Mouse (Mus musculus): ENCODE measurements around the gene Pibf1.

The Pibf1 gene

DNA sequence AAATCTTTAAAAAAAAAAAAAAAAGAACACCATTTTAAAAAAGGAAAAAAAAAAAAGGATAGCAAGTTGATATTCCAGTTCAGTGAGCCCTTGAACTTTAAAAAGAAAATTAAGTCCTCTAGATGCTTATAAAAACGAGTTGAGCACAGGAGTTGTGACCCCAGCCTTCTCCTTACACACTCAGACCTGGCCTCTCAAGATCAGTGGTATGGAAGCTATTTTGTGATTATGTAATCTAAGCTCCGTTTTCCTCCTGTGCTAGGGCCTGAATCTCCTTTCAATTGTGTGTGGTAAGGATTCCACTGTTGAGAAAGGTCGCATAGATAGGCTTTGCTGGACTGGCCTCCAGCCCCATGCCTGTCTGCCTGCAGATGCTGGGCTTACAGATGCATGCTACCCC, 145.3 kb downstream of the Pibf1 start:
- in situ Hi-C loops (cut with MboI; ENCODE audit: low sequenced_read_pairs) = no loop called here

DNA sequence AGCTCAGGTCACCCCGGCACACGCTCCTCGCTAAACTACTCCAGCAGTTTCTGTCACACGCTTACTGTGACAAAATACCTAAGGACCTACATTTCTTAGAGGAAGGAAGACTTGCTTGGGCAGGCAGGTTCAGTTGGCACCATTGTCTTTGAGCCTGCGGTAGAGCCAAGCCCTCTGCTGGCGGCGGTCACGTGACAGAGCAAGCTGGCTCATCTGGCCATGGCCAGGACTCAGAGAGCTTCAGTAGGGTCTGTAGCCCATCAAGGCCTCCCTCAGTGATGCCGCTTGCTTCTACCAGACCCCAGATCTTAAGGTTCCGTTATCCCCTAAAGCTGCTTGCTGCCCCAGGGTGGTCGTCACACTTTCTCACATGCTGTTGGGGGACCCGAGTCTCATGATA, 162.8 kb downstream of the Pibf1 start:
- in situ Hi-C loops (cut with MboI; ENCODE audit: low sequenced_read_pairs) = no loop called here

DNA sequence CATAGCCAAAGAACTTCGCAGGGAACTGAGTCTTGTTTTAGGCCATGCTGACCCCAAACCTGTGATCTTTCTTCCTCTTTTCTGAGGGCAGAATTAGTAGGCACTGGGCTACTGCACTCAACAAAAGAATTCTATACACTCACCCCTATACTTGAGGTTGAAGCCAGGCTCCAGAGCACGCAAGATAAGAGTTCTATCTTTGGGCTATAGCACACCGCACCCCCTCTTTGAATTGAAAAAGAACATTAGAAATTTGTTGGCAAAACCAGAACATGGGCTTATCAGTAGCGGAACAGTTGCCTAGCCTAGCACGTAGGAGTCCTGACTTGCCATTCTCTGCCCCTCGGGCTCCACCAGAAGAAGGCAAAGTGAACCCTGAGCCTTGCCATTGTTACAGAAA, 164.6 kb downstream of the Pibf1 start:
- in situ Hi-C loops (cut with MboI; ENCODE audit: low sequenced_read_pairs) = no loop called here

DNA sequence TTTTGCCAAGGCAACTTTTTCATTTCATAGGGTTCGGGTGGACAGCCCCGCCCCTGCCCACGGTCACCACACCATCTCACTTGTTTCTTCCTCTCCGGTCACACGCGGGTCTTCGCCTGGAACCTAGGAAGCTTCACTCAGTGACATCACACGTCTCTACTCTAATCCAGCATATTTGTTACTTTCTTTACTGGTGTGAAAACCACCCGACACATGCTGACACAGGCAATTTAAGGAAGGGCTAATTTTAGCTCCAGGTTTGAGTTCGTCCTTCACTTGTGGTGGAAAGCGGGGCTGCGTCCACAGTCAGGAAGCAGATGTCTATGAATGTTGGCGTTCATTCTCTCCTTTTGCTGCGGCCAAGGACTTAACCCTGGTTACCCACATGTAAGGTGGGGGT, 166.6 kb downstream of the Pibf1 start:
- in situ Hi-C loops (cut with MboI; ENCODE audit: low sequenced_read_pairs) = no loop called here

DNA sequence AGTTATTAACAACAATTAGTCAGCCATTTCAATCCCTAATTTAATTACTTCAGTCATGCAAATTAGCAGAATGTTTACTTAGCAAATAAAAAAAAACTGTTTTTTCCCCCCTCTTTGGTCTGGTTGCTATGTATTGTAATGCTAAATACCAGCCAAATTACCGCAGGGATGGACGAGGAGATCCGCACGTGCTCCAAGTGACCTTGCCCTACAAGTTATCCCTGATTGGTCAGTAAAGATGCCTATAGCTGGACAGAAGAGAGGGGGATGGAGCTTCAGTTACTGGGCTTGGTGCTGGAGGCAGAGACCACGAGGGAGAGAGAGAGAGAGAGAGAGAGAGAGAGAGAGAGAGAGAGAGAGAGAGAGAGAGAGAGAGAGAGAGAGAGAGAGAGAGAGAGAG, 167.5 kb downstream of the Pibf1 start:
- in situ Hi-C loops (cut with MboI; ENCODE audit: low sequenced_read_pairs) = no loop called here

DNA sequence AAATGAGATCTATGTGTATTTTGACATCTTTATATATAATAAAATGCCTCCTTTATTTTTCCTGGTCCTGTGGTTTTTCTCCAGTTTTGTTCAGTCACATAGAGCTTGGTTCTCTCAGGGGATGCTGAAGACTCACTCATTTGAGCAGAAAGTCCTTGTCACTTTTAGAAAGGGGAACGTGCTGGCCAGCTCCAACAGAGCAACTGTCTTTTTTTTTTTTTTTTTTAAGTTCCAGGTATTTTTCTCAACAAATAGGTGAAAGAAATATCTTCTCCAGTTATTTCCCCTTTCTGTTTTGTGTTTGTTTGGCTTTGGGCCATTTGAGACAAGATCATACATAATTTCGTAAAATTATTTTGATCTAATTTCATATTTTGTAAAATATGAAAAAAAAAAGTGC, 174.8 kb downstream of the Pibf1 start:
- in situ Hi-C loops (cut with MboI; ENCODE audit: low sequenced_read_pairs) = no loop called here

DNA sequence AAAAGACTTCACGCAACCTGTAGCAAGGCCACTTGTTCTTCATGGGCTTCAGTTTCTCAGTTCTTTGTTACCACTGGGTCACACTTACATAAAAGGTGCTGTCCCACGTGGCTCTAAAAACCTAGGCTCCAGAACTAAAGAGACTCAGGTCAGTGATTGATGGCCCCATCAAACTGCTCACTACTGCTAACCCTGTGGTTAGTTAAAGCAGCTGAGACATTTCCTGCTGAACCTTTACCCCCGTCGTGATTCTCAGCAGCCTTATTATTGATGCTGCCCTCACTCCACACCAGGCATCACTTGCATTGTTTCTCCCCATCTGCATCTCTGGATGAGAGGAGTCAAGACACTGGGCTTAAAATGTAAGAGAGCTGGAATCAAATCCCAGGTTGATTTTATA, 176.6 kb downstream of the Pibf1 start:
- in situ Hi-C loops (cut with MboI; ENCODE audit: low sequenced_read_pairs) = no loop called here

DNA sequence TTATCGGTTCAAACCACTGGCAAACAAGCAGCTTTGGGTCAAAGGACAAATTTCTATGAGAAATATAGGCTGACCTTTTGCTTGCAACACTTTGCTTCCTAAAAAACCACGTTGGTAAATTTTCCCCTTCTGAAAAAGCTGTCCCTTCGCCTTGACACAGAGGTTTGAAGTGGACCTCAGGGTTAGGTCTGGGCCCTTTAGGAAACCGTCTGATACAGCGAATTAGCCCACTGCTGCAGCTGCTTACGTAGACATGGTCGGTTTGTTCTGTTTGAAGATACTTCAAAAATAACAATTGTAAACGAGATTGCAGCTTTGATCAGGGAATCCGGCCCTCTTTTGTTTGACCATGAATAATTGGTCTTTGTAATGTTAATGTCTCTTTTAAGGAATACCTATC, 179.1 kb downstream of the Pibf1 start:
- in situ Hi-C loops (cut with MboI; ENCODE audit: low sequenced_read_pairs) = no loop called here

DNA sequence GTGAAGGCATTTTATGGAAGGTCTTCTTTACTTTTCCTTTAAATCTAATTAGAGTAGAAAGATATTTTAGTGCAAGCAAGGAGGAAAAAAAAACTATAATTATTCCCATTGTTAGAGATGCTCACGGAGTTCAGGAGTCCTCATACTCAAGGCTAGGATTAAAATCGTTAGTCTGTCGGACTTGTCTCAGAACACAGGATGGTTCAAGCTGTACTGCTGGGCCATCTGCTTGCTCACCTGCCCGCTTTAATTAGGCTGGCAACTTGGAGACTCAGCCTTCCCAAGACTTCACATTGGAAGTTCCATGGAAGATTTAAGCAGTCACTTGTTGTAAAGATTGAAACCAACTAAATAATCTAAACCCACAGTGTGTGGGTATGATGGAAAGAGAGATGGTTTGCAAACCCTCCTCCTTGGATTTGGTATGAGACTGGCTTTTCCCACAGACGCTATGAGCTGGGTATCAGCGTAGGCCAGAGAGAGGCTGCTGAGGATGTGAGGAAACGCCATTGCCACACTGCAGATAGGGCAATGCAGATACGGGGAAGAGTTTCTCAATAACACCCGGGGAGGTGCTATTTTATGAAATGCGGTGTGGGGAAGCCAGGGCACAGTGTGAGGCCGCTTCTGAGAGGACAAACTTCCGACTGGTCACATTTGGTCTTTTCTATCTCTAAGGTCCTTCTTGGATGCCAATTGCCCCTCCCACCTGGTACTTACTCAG, 179.7 kb downstream of the Pibf1 start:
- in situ Hi-C loops (cut with MboI; ENCODE audit: low sequenced_read_pairs) = no loop called here

DNA sequence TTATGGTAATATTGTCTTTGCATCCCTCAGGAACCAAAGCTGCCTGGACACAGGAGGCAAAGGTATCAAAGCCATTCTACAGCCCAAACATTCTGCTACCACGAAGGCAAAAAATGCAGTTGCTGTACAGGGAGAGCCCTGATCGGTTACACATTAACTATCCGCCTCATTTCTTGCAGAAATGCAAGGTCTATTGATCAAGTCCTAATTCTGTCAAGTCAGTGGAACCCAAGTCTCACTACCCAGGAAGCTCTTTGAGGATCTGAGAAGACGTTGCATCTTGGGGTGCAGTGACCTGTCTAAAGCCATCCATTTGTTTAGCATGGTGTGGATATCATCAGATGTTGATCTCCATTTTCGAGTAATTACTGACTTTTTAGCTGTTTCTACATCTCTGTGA, 181.2 kb downstream of the Pibf1 start:
- in situ Hi-C loops (cut with MboI; ENCODE audit: low sequenced_read_pairs) = no loop called here

DNA sequence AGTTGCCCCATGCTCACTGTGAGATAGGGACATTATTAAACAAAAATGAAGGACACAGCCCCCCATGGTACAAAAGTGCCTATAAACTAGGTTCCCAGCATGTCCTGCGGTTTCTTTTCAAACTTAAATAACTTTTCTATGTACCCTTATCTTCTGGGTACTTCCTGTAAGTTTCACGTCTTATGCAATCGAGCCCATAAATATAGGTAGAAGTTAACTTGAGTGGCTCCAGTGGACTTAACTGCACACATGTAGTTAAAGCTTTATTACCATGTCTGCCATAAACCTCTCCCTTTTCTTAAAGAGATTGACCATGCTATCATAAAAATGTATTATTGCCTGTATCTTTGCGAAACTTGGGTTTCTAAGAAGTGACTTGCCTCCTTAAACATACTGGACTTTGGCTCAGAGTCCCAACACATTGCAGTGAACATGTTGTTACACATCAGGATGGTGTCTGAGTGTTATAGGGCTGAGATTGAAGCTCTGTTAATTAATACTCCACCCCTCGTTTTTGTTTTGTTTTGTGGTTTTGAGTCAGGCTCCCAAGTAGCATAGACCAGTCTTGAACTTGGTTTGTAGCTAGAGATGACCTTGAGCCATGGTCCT, 181.7 kb downstream of the Pibf1 start:
- in situ Hi-C loops (cut with MboI; ENCODE audit: low sequenced_read_pairs) = no loop called here

DNA sequence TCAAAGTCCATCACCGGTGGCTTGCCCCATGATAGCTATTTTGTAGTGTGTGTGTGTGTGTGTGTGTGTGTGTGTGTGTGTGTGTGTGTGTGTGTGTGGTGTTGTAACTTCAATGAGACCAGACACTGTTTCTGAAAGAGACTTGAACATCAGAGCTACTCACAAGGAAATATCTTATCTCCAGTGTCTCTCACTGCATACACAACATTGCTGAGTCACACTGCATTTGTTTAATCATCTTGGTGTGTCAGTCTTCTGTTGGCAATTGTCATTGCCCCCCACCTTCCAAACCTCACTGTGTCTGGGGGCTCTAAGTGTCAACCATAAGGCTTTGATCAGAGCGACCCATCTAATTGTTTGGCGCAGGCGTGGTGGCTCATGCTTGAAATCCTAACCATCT, 186.3 kb downstream of the Pibf1 start:
- in situ Hi-C loops (cut with MboI; ENCODE audit: low sequenced_read_pairs) = no loop called here

DNA sequence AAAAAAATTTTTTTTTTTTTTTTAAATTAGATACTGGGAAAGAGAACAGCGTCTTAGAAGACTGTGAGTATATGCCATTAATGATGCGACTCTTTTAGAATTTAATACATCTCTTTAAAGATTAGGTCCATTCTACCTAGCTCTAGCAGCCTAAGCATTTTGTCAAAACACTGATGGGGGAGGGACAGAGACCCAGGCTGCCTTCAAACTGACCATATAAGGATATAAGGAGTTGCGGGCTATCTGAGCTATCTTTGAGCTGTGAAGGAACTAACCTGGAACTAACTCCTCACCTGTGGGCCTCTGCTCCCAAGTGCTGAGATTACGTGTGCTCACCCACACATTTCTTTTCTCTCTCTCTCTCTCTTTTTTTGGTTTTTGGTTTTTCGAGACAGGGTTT, 193.0 kb downstream of the Pibf1 start:
- in situ Hi-C loops (cut with MboI; ENCODE audit: low sequenced_read_pairs) = no loop called here

DNA sequence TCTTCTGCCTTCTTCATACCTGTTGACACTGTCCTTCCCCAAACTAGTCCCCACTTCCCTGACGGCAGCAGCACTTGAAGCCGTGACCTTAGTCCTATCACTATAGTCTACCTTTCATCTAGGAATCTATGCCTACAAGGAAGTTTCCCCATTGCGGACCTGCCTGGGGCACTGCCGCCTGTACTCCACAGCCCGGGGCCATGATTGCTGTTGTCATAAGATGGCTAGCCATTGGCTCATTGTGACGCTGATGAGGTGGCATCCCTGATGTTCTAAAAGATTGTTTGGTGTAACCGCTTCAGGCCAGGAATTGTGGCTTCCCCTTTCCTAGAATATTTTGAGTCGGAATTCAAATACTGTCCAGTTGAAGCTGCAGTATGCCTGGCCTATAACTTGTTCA, 195.2 kb downstream of the Pibf1 start:
- in situ Hi-C loops (cut with MboI; ENCODE audit: low sequenced_read_pairs) = no loop called here

DNA sequence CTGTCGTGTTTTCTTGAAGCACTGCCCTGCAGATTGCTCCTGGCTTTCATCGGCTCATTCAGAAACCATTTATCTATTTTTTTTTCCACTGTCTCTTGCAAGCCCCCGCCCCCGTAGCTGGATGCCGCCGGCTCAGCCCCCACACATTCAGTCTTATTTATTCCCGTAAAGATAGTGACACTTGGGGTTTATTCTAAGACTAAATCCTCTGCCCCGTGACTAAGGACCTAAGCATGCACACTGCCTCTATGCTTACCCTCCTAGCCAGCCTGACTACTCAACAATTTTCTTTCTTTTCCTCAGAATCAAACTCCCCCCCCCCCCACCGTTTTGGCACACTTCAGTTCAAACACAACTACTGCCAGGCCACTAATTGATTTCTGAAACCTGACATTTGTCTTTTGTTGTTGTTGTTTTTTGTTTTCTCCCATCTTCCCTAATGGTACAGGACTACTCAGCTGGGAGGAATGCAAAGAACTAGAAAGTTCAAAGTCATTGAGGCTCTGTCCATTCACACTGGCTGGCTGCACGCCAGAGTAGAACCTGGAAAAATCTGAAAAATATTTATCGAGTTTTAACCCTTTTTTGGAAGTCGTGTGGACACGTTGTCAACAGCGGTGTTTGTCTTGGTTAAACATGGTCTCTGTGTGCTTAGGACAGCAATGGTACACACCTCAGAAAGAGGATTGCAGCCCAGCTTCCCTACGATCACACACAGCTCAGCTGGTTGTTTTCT, 196.6 kb downstream of the Pibf1 start:
- in situ Hi-C loops (cut with MboI; ENCODE audit: low sequenced_read_pairs) = no loop called here

DNA sequence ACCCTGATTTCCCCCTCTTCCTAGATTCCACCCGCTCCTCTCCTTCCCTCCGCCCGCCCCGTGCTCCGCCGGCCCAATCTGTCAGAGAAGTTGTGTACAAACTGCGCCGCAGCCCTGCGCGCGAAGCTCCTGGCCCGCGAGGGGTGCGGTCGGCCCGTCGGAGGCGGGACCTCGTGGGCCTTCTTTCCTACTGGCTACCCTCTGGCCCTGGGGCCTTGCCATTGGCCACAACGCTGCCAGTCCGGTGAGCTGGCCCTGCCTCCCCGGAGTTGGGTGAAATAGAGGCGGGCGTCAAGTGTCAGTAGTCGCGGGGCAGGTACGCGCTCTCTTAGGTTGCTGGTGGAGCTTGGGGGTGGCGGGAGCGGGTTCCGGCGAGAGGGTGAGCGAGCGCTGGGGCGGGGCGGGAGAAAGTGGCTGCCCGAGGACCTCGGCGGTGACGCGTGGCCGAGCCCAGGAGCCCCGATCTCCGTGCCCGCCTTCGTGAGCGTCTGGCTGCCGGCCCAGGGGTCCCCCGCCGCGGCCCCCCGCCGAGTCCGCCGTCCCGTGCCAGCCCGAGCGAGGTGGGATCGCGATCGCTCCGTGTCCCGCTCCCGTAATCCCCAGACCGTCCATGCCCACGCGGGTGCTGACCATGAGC, 199.3 kb downstream of the Pibf1 start, which contains the start of gene Klf5:
Gene Klf5, plus strand, starts transcription at position 307 of the 637 bp plus-strand sequence.
- in situ Hi-C loops (cut with MboI; ENCODE audit: low sequenced_read_pairs) = no loop called here

DNA sequence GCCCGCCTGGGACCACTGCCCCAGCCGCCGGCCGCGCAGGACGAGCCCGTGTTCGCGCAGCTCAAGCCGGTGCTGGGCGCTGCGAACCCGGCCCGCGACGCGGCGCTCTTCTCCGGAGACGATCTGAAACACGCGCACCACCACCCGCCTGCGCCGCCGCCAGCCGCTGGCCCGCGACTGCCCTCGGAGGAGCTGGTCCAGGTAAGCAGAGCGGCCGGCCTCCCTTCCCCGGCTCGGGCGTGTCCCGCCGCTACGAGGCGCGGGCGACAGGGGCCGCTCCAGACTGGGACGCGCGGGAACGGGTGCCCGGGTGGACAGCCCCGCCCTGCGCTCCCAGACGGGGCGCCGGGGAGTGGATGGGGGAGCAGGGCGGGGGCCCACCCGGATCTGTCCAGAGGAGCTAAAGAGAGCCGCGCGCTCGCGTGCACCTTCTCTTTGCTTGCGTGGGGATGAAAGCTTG, 199.8 kb downstream of the Pibf1 start:
- in situ Hi-C loops (cut with MboI; ENCODE audit: low sequenced_read_pairs) = no loop called here

DNA sequence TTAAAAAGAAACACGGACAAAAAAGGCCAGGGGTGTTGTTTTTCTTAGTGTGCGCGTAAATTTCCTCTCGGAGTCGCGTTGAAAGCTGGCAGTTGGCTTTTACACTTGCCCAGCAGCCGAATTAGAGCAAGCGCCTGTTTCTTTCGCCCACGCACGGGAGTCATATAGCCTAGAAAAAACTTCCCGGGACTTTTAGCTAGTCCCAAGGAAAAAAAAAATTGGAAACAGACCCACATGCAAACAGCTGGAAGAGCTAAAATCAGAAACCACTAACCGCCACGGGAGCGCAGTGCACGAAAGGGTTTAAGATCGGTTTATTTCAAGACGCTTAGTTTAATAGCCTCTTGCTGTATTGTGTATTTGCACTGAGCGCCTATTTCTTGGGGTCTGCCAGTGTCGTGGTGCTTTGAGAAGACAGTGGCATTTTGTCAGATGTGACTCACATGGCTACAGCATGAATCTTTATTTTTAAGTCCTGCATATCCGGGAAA, 200.5 kb downstream of the Pibf1 start:
- in situ Hi-C loops (cut with MboI; ENCODE audit: low sequenced_read_pairs) = no loop called here

DNA sequence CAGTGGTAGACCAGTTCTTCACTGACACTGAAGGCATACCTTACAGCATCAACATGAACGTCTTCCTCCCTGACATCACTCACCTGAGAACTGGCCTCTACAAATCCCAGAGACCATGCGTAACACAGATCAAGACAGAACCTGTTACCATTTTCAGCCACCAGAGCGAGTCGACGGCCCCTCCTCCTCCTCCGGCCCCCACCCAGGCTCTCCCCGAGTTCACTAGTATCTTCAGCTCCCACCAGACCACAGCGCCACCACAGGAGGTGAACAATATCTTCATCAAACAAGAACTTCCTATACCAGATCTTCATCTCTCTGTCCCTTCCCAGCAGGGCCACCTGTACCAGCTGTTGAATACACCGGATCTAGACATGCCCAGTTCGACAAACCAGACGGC, 202.2 kb downstream of the Pibf1 start:
- in situ Hi-C loops (cut with MboI; ENCODE audit: low sequenced_read_pairs) = no loop called here

Data from CH12F3 (cell line).